Mouse (Mus musculus) cerebellum, adult 2 months (tissue): ENCODE measurements at regions not wholly inside any gene's neighbourhood (a gene's known extent, or its start where the extent isn't known, plus 50 kb on each side); places are given as distances from the start of the nearest gene placed in this dataset.

ENCODE experiments used
- DNase-seq, 2 experiments: peaks; one replicate each; pipeline ENCODE4 v3.0.0; 2021
- H3K27ac ChIP-seq: fragments of 200-500 bp; 2 replicates; pipeline ENCODE4 v1.5.1; 2012; ENCODE audit warnings: low read length, control low read depth, inconsistent platforms; ENCODE audit not compliant: insufficient read depth
- H3K27me3 ChIP-seq: fragments of 200-500 bp; 2 replicates; pipeline ENCODE4 v1.6.1; 2012; ENCODE audit warnings: inconsistent platforms, mild to moderate bottlenecking, low read length, moderate library complexity; ENCODE audit not compliant: control insufficient read depth, insufficient read depth
- H3K4me1 ChIP-seq: fragments of 200-500 bp; 2 replicates; pipeline ENCODE4 v1.6.1; 2011; ENCODE audit warnings: low read length; ENCODE audit not compliant: control insufficient read depth, insufficient read depth
- H3K4me3 ChIP-seq: fragments of 200-500 bp; replicated peaks from 2 replicates; pipeline ENCODE3; 2011; ENCODE audit warnings: mild to moderate bottlenecking, low read depth, low read length, control low read depth; ENCODE audit not compliant: insufficient read depth
- CTCF ChIP-seq: fragments of 200-500 bp; IDR thresholded peaks from 2 replicates; pipeline ENCODE4 v1.5.1; 2011; ENCODE audit warnings: low read depth, mild to moderate bottlenecking, control low read depth, low read length, moderate library complexity, borderline replicate concordance; ENCODE audit not compliant: insufficient read depth
- POLR2A ChIP-seq: fragments of 200-500 bp; IDR thresholded peaks from 2 replicates; pipeline ENCODE4 v1.6.1; 2011; ENCODE audit warnings: low read length, control low read depth, borderline replicate concordance; ENCODE audit not compliant: insufficient read depth
- WGBS: fragments of 180-500 bp; shearing (Covaris S2); methylation state at CpG from one replicate; pipeline ENCODE4 v1.1.7; 2018; 5-methylcytosine and 5-hydroxymethylcytosine counted together

DNA sequence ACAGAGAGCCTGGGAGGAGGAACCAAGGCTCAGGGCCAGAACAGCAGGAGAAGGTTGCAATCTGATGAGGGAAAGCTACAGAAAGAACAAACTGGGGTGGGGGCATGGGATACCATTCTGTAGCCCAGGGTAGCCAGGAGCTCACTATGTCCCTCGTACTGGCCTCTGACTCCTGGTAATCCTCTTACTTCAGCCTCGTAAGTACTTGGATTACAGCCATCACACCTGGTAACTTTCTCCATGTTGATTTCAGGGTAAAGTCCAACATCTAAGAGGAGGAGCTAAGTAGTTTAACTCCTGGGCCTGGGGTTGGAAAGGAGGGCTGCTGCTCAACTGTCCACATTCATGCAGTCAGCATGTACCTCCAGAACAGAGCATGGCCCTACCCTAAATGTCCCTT is 101.8 kb upstream of the Magi1 start:
- H3K27ac ChIP-seq, result no peak overlapping the region
- no peaks in the 10 kb centered on the region for H3K4me1 ChIP-seq
- no peak for TF ChIP-seq POLR2A
- no peak for TF ChIP-seq CTCF
- no peak for DNase-seq
- H3K4me3 ChIP-seq, result no peak overlapping the region
- WGBS, result 62% methylated on average over 2 of the region's 2 CpGs
- no peaks in the 10 kb centered on the region for H3K27me3 ChIP-seq

DNA sequence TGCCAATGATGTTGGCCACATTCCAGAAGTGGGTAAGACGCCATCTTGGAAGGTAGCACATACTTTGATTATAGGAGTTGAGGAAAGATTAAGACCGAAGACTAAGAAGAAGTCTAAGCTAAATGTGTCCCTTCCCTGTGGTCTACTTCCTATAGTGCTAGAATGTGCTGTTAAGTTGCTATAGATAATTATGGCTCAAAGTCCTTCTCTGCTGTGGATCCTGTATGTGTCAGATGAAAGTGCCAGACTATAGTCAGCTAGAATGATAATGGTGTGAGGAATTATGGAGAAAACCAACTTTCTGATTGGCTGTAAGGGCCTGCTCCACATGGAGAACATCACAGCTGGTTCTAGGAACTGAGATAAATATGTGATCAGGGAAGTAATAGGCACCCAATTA is 86.3 kb upstream of the Magi1 start:
- Histone ChIP-seq H3K27ac (no peak overlapping the region), H3K27me3 (no peaks in the 10 kb centered on the region), H3K4me1 (no peaks in the 10 kb centered on the region), H3K4me3 (no peak overlapping the region)
- no peak for TF ChIP-seq POLR2A
- no peak for TF ChIP-seq CTCF
- DNase-seq, result no peak
- 70% methylated on average over 2 of the region's 2 CpGs for WGBS

DNA sequence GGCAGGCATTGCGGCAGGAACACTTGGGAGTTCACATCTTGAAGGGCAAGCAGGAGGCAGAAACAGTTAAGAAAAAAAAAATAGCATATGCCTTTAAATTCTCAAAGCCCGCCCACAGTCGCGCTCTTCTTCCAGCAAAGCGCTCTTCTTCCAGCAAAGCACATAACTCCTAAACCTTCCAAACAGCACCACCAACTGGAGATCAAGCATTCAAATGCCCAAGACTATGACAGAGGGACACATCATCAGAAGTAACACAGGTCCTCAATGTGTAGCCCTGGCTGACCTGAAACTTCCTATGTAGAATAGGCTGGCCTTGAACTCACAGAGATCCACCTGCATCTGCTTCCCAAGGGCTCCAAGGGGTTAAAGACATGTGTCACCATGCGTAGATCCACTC is 80.2 kb upstream of the Magi1 start:
- WGBS, result 84% methylated on average over 6 of the region's 6 CpGs

DNA sequence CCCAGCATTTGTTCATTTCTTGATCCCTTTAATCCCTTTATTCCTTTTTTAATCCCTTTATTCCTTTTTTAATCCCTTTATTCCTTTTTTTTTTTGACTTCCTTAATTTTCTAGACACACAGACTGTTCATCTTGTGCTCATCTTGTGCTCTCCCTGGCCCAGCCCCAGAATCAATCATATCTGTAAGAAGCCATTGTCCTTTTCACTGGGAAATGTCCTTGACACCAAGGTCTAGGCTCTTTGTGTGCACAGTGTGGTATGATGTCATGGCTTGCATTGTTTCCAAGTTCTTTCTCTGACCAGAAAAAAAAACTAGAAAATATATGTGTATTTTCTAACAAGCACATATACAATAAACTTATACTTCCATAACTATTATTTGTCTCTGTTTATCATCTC is 78.9 kb upstream of the Magi1 start:
- no peak overlapping the region for H3K4me3 ChIP-seq
- no peaks in the 10 kb centered on the region for H3K4me1 ChIP-seq
- H3K27me3 ChIP-seq, result no peaks in the 10 kb centered on the region
- DNase-seq, result no peak
- TF ChIP-seq POLR2A, result no peak
- no peak for TF ChIP-seq CTCF
- H3K27ac ChIP-seq, result no peak overlapping the region

More for the DNA sequence above, 80.2 kb upstream of the Magi1 start:
- DNase-seq, result no peak
- no peak for TF ChIP-seq CTCF
- Histone ChIP-seq H3K4me1 (no peaks in the 10 kb centered on the region), H3K4me3 (no peak overlapping the region), H3K27ac (no peak overlapping the region), H3K27me3 (no peaks in the 10 kb centered on the region)

DNA sequence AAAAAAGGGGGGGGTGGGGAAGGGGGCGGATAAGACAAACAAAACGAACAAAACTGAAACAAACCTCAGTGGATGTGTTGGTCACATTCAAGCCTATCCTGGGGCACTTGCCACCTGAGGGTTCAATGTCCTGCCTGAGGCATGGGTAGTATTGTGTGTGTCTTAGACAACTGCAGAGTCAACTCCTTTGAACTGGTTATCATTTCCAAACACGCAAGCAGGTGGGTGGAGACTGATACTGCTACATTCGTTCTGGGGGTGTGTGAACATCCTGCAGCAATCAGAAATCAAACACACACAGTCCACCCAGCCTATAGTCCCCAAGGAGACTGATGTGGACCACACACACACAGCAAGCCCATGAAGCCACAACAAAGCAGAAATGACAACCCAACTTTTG is 73.9 kb upstream of the Magi1 start:
- H3K27me3 ChIP-seq, result no peaks in the 10 kb centered on the region

GRCm38 (mm10) chr6:94354451-94355095 is 70.9 kb upstream of the Magi1 start:
- Histone ChIP-seq H3K4me1 (no peaks in the 10 kb centered on the region), H3K27me3 (no peaks in the 10 kb centered on the region), H3K27ac (no peak overlapping the region), H3K4me3 (no peak overlapping the region)
- WGBS, result 53% methylated on average over 8 of the region's 8 CpGs
- no peak for DNase-seq
- TF ChIP-seq POLR2A, result no peak
- no peak for TF ChIP-seq CTCF

More for the DNA sequence above, 73.9 kb upstream of the Magi1 start:
- H3K4me3 ChIP-seq, result no peak overlapping the region
- 83% methylated on average over 4 of the region's 4 CpGs for WGBS
- no peak for DNase-seq
- H3K27ac ChIP-seq, result no peak overlapping the region
- no peak for TF ChIP-seq POLR2A
- TF ChIP-seq CTCF, result no peak
- H3K4me1 ChIP-seq, result no peaks in the 10 kb centered on the region

- no peak for TF ChIP-seq POLR2A
- TF ChIP-seq CTCF, result peak; percentile 8; the same call in 1 of the 2 replicates
- H3K4me3 ChIP-seq, result no peak overlapping the region
- no peaks in the 10 kb centered on the region for H3K4me1 ChIP-seq
- no peak overlapping the region for H3K27ac ChIP-seq
- DNase-seq, result peak; percentile 41 to 61
- H3K27me3 ChIP-seq, result no peaks in the 10 kb centered on the region
- WGBS, result 14% methylated on average over 2 of the region's 2 CpGs
Observed at GRCm38 (mm10) chr6:94344296-94344695, 60.6 kb upstream of the Magi1 start.

- no peak for DNase-seq
- no peak overlapping the region for H3K4me3 ChIP-seq
- no peak overlapping the region for H3K27ac ChIP-seq
- no peaks in the 10 kb centered on the region for H3K27me3 ChIP-seq
- WGBS, result 80% methylated on average over 2 of the region's 2 CpGs
- TF ChIP-seq CTCF (no peak), POLR2A (no peak)
- no peaks in the 10 kb centered on the region for H3K4me1 ChIP-seq
Observed at GRCm38 (mm10) chr6:94340546-94340945, 56.8 kb upstream of the Magi1 start.
